Mouse (Mus musculus): ENCODE results near the gene Agpat1.
A peak's percentile ranks its signal among the peaks of the same experiment; 100 is the strongest.

The Agpat1 gene

DNA sequence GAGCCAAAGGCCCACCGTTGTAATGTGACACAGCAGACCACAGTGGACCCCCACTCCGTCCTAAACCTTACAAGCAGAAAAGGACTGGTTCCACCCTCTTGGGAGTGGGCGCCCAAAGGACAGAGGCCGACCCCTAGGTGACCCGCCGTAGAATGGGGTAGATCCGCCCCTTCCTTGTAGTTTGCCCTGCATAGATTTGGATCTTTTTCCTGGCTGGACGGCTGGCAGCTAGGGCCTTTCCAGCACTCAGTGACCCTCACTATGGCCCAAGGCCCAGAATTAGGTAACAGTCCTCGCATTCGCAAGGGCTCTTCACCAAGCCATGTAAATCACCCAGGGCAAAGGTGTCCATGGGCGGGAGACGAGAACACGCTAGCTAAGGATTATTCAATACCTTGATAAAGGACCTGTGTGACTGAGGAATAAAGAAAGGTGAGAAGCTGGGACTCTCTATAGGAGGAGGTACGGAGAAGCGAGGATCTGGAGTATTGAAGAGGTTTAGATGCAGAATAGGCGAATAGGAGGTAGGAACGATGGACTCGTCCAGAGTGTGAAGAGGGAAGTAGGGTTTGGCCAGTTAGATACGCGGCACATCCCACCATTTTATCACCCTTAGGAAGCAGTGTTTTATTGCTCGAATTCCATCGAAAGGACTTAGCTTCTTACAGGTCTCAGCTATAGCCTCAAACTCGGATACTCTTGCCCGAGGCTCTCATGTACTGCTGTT, 612 bp downstream of the Agpat1 start:
- DNase-seq (ENCODE audit: low read depth): peak; percentile 69

DNA sequence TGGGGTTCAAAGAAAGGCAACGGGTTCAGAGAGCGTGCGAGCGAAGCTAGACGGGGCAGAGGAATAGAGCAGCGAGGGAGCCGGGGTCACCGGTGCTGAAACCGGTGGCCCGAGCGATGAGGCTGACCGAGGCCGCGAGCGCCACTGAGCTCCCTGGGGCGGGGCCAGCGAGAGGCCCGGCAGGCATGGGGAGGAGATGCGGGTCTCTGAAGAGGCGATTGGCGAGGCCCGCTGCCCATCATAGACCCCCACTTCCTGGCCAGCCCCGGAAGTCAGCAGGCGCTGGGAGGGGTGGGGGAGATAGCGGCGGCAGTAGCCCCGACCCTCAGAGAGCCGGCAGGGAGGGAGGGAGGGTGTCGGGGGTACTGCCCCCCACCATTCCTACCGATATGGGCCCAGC, 1.5 kb downstream of the Agpat1 start:
- peak; percentile 96 for DNase-seq (ENCODE audit: low read depth)

DNA sequence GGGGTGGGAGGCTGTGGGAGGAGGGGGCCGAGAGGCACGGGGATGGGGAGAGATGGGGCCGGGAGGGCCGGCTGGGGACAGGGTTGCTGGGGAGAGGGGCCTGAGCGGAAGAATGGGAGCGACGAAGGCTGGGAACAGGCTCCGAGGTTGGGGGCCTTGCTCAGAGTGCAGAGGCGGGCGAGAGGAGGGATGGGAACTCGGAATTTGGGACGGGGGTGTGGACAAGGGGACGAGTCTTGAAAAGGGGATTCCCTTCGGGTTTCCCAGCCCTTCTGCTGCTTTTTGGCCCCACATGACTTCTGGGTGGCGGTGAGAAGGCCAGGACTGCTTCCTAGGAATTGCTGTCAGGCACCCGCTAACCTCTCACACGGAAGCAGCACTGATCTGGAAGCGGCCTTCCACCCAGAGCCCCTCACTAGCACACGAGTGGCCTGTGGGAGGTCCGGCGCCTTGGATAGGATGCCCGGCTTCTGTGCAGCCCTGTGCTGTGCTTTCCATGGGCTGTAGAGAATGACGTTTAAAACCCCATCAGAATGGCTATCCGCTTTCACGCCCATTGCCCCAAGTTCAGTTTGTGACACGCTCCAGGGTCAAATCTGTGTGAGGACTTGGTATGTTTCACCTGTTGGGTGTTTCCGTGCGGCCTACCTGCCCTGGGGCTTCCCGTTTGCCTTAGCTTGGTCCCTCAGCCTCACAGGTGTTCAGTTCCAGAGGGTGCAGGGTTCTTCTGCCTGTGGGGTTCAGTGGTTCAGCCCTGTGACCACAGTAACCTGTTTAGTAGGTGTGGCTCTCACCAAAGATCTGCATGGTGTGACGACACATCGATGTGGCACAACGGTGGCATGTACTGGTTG, 2.4 kb downstream of the Agpat1 start:
- no peak for DNase-seq (ENCODE audit: low read depth)

DNA sequence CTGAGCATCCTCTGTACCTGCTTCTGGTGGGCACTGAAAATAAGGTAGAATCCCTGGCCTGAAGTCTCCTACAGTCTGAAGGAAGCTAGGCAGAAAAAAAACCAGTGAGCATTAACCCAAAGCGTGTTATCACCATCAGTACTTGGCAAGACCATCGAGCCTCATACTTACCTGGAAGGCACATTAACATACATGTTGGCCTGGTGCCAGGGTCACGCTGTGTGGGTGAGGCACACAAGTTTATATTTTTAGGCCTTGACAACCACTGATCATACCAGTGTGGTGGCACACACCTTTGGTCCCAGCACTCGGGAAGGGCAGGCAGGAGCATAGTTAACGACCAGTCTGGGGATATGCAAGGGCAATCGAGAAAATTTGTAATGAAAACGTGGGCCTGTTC, 3.9 kb downstream of the Agpat1 start:
- DNase-seq (ENCODE audit: low read depth): no peak

DNA sequence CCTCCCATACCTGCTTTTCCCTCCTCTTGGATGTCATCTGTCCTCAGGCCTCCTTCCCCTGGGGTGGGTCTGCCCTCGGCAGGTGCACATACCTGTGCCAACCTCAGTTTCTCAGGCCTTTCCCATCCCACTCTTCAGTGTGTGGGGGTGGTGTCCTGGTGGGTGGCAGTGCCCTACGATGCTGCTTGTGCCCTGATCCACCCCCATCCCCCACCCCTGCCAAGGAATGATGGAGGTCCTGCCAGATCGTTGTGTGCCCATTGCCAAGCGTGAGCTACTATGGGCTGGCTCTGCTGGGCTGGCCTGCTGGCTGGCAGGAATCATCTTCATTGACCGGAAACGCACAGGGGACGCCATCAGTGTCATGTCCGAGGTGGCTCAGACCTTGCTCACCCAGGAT, 7.0 kb downstream of the Agpat1 start:
- no peak for DNase-seq (ENCODE audit: low read depth)

DNA sequence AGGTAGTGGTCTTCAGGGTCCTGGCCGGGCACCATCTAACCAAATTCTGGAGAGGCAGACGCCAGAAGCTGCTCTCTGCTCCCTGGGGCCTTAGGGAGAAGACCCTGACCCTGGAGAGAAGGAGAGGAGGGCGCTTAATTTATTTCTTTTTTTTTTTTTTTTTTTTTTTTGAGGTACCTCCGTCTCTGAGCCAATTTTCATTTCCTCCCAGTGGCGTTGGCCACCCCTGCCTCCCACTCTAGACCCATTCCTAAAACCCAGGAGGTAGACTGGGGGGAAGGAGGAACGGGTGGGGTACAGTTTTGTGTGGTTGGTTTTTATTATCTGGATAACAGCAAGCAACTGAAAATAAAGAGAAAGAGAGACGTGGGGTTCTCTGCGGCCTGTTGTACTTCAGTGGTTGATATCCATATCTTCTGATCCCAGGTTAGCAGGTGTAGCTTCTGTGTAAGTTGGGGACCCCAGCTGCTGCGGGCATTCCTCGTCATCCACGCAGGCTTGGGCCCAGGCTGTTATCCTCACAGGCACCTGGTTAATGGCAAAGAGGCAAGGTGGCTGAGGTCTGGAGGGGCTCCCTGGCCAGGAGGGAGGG, 9.1 kb downstream of the Agpat1 start:
- no peak for DNase-seq (ENCODE audit: low read depth)

DNA sequence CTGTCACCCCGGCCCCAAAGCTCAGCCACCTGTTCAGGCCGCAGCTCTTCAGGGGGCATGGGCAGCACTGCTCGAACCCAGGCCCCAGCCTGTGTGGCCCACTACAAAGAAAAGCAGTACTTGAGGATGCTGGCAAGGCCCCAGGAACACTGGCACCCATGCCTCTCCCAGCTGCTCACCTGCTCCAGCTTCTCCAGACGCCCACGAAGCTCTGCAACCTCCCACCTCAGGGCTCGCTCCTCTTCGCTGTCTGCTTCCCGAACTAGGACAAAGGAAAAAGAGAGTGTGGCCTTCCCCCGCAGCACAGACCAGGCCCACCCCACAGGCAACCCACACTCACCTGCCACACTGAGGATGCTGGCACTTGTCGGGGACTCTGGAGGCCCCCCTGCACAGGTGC, 9.8 kb downstream of the Agpat1 start:
- no peak for DNase-seq (ENCODE audit: low read depth)

DNA sequence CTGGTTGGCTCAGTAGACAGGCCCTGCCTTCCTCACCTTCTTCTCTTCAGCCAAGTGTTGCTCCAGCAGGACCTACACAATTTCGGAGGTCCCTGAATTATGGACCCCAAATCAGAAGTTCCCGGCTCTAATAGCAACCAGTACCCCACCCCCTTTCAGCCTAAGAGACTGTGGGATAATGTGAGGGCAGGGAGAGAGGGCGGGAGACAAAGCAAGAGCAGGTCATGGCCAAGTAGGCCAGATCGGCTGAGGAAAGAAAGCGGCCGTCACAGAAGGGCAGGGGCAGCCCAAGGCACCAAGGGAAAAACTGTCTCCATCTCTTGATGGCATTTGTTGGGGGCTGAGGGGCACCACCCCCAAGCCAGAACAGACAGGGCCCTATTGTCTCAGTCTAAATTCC, 11.8 kb downstream of the Agpat1 start, which contains the start of gene Egfl8:
Gene Egfl8, minus strand, starts transcription at position 101 of the 400 bp plus-strand sequence.
- no peak for DNase-seq (ENCODE audit: low read depth)

DNA sequence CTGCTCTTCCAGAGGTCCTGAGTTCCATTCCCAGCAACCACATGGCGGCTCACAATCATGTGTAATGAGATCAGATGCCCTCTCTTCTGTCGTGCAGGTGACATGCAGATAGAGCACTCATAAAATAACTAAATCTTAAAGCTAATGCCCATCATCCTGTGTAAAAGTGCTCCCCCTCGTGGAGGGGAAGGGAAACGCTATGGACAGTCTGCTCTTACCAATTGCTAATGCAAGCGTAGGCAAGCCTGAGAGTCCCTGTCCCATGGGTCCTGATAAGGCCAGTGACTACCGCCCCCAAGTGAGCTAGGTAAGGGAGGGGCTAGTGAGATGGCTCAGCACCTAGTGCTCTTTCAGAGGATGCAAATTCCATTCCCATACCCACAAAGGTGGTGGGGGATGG, 14.9 kb downstream of the Agpat1 start:
- peak; percentile 83 for DNase-seq (ENCODE audit: low read depth)

DNA sequence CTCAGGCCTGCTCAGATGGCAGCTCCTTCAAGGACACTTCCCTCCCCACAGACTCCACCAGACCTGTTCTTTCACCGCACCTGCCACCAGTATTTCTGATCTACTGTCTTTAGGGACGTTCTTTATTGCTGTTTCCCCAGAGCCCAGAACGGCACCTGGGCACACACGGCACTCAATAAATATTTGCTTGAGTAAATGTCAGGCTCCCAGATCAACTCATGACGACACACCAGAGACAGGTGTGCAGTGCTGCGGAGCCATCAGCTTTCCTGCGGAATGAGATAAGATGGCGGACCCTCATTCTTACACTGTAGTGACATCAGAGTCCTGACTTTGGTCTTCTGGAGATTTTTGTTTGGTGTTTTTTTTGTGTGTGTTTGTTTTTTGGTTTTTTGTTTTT, 16.9 kb downstream of the Agpat1 start:
- DNase-seq (ENCODE audit: low read depth): no peak

DNA sequence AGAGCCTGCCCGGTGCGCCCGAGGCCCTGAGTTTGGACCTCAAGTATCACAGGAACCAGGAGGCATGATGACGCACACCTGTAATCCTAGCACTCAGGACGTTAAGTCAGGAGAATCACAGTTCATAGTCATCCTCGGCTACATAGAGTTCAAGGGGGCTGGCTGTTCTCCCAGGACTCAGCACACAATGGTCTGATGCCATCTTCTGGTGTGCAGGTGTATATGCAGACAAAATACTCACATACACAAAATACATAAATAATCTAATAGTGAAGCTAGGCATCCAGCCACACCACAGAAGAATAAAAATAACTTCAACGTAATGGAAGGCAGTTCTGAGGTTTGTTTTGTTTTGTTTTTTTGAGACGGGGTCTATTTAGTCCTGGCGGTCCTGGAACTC, 19.1 kb downstream of the Agpat1 start:
- DNase-seq (ENCODE audit: low read depth): peak; percentile 24

DNA sequence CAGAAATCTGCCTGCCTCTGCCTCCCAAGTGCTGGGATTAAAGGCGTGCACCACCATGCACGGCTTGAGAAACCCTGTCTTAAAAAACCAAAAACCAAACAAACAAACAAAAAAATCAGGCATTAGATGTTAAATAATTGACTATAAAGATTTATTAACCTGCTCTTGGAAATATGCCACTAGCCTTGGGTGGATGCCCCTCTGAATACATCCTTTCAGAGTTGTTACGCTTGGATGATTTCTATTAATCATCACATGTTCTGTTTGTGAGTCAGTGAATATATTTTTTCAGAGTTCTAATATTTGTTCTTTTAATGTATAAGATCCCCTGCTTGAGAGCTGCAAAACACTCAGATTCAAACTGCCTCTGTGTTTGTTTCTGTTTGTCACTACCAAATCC, 20.9 kb downstream of the Agpat1 start:
- no peak for DNase-seq (ENCODE audit: low read depth)

DNA sequence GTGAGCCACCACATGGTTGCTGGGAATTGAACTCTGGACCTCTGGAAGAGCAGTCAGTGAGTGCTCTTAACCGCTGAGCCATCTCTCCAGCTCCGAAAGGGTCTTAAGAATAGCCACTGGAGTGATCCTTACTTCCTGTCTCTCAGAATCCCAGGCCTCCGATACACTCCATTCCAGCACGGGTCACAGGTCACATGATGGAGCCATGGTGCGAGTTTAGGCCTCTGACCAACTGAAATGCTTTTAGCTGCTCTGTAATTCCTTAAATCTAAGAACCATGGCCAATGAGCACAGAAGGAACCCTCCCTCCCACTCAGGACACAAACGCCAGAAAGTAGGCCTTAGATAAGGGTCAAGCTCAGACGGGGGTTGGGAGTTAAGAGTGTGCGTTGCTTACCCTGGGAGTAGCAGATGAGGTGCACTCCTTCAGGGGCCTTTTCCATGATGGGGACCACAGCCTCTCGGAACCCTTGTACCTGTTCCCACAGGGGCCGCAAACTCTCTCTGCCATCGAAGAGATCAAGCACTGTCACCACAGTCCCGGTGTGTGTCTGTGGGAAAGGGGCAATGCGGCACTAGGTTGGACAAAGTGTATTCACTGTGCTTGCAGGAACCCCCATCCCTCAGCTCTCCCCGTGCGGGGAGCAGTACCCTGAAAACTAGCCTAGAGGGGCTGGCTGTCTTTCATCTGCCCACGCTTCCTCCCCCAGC, 22.2 kb downstream of the Agpat1 start:
- no peak for DNase-seq (ENCODE audit: low read depth)

DNA sequence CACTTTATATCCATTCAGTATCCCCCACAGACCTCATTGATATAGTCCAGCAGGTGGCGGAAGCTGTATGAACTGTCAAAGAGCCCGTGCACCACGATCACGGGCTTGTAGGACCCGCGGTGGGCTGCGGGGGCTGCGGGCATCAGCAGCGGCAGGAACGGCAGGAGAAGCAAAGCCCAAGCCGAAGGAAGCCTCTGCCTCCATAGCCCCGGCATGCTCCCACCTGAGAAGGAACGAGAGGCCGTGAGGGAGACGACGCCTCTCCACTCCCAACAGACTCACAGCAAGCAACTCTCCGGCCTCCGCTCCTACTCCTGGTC, 22.7 kb downstream of the Agpat1 start:
- DNase-seq (ENCODE audit: low read depth): peak; percentile 78

DNA sequence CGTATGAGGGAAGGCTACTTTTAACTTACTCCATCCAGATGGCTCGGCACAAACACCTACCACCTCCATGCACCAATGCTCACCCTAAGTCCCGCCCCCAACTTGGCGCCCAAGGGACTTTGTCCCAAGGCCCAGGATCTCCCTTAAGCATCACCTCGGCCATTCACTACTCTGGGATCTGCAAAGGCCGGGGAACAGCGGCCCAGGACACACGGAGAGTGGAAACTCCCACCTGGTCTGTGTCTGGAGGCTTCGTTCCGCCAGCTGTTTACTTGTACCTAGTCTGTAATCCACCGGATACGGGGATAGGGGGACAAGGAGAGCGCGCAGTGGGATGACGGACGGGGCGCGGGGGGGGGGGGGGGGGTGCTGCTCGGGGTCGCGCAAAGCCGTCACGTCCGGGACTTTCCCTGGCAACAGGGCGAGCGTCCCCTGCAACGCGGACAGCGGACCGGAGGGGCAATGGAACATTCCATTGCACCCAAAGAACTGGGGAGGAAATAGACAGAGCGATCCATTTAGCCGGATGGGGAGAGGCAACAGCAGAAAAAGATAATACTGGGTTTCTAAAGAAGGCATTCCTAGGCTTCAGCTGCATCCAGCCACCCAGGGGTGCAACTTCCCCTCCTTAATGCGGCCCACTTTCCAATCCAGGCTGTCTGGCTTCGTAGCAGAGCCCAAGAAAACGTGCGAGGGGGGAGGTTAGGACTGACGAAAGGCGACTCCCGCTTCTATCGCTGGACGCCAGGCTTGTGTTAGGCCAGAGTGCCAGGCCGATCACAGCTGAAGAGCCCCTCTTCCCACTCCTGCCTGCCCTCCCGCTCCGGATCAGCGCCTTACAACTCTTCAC, 23.3 kb downstream of the Agpat1 start:
- peak; percentile 96 for DNase-seq (ENCODE audit: low read depth)

DNA sequence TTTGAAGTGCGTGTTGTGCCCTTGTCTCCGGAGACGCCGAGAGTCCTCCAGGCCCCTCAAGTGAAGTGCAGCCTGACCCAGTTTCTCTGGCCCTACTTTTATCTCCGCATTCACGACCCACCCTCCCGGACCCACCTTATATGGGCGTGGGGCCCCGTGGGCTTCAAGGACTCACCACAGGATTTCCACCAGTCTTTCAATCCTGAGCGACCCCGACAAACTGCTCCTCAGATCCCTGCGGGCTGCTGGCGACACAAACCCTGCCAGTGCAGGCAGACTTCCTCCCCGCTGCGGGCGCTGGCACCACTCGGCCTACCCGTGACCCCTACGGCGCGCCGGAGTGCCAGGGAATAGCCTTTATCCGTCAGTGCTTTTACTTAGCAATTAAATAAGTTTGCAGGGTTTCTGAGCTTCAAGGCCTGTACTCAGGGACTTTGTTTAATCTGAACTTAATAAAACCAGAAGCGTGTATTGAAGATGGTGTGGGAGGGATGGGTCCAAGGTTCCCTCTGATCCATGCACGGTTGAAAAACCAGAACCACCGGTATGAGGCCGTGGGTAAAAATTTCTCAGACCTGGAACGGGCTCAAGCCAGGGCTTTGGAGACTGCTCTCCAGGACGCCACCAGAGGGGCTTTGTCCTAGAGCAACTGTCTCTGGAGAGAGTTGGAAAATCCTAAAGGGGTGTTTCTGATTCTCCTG, 24.0 kb downstream of the Agpat1 start, which contains the start of gene Ppt2:
Gene Ppt2, minus strand, starts transcription at position 568 of the 701 bp plus-strand sequence.
- no peak for DNase-seq (ENCODE audit: low read depth)

DNA sequence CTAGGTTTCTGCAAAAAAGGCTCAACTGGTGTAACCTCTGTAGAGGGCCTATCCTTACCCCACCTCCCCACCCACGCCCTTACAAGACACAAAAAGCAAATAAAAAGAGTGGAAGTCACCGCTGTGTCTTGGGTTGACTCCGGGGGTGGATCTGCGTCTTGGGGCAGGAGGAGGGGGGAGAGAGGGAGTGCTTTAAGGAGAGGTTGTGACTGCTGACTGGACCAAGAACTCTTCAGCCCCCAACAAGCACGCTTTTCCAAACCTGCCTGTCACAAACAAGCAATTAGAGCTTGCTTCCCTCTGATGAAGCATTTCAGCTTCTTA, 24.5 kb downstream of the Agpat1 start:
- DNase-seq (ENCODE audit: low read depth): peak; percentile 51

DNA sequence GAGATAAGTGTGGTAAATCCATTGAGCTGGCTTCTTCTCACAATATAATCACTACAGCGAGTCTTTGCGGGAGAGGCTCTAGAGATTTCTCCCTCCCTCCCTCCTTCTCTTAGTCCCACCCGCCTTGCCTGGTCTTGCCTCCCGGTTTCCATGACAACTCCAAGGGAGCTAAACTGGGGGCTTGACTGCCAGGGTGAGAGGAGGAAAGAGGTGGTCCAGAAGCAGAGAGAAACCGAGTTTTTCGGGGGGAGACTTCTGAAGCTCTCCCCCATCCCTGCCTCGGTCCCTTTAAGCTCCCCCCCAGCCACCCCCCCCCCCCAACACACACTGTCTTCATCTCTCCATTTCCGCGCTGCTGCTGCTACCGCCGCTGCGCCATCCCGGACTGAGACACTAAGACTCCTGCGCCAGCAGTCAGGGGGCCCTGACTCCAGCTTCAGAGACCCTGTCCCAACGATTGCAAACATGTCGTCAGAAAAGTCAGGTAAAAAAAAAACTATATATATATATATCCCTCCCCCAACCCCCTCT, 25.2 kb downstream of the Agpat1 start, which contains the start of gene Prrt1:
Gene Prrt1, plus strand, starts transcription at position 313 of the 531 bp plus-strand sequence.
- DNase-seq (ENCODE audit: low read depth): no peak

DNA sequence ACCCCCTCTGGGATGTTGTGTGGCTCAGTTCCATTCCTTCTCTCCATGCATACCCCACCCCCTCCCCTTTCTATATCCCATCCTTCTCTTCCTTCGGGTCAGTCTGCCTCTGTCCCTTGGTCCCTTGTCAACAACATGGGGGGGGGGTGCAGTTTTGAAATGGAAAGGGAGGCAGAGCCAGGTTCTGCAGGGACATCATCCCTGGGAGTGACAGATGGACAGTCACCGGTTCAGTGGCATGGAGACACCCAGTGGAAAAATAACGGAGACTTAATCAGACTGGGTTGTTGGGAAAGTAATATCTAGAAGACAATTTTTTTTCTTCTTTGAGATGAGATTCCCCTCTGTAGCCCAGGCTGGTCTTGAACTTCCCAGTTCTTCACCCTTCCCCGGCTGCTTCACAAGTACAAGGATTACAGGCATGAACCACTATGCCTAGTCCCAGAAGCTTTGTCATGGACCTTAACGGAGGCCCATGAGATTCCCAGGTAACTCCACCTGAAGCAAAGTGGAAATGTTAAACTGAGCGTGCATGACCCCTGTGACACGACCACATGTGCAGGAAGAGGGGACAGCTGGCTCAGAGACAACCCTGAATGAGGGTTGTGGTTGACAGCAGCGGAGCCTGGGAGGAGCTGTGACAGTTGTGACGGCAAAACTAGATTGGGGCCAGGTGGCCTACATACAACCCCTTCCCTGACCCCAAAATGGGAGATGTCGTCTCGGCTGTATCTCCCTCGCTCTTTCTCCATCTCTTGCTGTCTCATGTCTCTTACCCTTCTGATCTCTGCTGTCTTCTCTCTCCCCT, 25.9 kb downstream of the Agpat1 start:
- peak; percentile 21 for DNase-seq (ENCODE audit: low read depth)

Measured in 416B (cell line).